Mouse (Mus musculus) MEL-GATA-1-ER (cell line): ENCODE data around the gene Pdx1.

ENCODE experiments used
- DNase-seq: peaks from one replicate; pipeline ENCODE4 v3.0.0-alpha.2; 2012; ENCODE audit warnings: low read depth; ENCODE audit errors: extremely low read depth

The Pdx1 gene

DNA sequence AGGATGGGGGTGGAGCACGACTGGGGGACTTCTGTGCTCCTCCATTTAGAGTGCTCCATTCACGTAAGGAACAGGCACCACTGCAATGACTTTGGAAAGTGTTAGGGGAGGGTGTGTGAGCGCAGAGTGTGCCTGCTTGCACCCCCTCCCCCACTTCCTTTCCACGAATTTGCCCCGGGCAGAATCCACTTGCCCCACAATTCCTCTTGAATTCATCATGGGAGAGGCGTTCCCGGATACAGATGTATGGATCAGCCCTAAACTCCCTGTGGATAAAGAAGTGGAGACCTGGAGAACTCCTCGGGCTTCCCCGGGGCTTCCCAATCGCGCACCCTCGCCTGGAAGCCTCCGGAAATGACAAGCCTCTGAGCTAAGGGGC lies 7.8 kb downstream of the Pdx1 start:
- DNase-seq, result no peak

GRCm38 (mm10) chr5:147284365-147284764 lies 14.6 kb downstream of the Pdx1 start:
- DNase-seq, result no peak

GRCm38 (mm10) chr5:147291764-147292505 lies 22.2 kb downstream of the Pdx1 start:
- DNase-seq, result peak; percentile 63

- no peak for DNase-seq
Measured at GRCm38 (mm10) chr5:147292506-147293120, 22.9 kb downstream of the Pdx1 start.

GRCm38 (mm10) chr5:147293127-147293910 lies 23.6 kb downstream of the Pdx1 start:
- DNase-seq, result peak; percentile 87

DNA sequence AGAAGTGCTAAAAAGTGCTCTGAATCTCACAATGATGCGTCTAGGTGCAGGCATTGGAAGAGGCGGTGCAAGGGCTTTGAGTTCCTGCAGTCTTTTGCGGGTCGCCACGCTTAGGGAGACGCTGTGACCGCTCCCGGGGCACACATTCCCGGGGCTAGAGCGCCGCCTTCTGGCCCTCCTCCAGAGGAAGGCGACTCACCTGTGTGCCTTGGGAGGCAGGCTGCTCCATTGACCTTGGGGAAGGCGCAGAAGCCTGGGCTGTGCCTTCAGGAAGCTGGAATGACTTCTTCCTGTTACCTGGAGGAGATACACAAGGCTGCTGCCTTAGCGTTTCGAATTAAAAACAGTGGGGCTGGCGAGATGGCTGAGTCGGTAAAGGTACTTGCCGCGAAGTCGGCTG lies 24.4 kb downstream of the Pdx1 start:
- DNase-seq, result peak; percentile 39

DNA sequence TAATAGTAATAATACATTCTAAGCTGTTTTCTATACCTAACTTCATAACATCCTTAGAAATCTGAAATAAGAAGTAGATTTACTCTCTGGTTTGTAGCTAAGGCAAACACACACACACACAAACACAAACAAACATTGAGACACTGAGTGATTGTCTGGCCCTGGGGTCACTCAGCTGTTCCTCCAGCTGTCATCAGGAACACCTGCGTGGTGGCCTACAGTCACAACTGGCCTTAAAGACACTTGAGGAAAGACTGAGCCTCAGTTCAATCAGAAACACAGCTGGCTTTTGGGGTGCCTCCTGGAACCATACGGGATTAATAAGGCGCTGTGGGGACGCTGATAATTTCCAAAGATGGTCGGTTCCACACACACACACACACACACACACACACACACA lies 27.5 kb downstream of the Pdx1 start:
- no peak for DNase-seq

GRCm38 (mm10) chr5:147299255-147300000 lies 29.7 kb downstream of the Pdx1 start:
- DNase-seq, result no peak

DNA sequence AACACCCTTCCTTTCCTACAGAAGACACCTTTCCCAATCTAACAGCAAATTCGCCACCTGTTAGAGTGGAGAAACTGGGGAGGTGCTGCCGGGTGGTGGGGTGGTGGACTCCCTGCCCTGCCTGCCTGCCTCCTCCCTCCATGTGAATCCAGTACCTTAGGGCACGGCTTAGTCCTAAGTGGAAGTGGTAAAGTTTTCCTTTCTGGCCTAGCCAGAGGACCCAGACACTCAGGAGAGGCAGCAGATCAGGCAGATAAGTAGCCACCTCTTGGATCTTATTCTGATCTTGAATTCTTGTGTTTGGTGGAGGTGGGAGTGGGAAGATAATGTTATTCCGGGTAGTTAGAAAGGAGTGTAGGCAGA lies 30.2 kb downstream of the Pdx1 start:
- DNase-seq, result no peak

- DNase-seq, result no peak
Measured at GRCm38 (mm10) chr5:147300917-147301780, 31.4 kb downstream of the Pdx1 start.

GRCm38 (mm10) chr5:147301781-147302070 lies 32.0 kb downstream of the Pdx1 start:
- DNase-seq, result no peak

- no peak for DNase-seq
Measured at GRCm38 (mm10) chr5:147302141-147302540, 32.4 kb downstream of the Pdx1 start.

DNA sequence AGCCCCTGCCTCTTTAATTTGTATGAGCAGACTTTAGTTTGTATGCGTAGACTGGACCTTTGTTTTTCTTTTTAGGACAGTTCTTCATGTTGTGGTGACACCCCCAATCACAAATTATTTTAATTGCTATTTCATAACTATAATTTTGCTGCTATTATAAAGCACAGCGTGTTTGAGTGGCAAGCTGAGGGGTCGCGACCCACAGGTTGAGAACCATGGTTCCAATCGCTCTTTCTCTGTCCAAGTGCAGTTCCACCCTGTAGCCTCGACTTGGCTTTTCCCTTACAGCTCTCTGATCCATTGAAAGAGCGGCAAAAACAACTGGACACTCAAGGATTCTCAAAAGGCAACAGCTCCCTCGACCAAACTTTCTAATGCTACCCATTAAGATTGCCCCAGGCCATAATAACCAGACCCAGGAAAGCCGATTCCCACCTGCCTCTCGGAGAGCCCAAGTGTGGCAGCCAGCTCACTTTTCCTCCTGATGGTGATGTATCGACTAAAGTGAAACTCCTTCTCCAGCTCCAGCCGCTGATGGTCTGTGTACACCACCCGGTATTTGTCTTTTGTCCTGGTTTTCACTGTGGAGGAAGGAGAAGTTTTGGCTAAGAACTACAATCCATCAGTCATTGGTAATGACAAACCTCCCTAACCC lies 33.1 kb downstream of the Pdx1 start:
- DNase-seq, result no peak

- no peak for DNase-seq
Measured at GRCm38 (mm10) chr5:147304276-147305155, 34.8 kb downstream of the Pdx1 start.

- no peak for DNase-seq
Measured at GRCm38 (mm10) chr5:147305166-147305565, 35.4 kb downstream of the Pdx1 start.

GRCm38 (mm10) chr5:147305856-147306637 lies 36.3 kb downstream of the Pdx1 start:
- DNase-seq, result no peak

GRCm38 (mm10) chr5:147306638-147307397 lies 37.1 kb downstream of the Pdx1 start, which contains the start of gene Cdx2:
TSS of gene Cdx2 (minus strand) at chr5:147307270.
- DNase-seq, result no peak

DNA sequence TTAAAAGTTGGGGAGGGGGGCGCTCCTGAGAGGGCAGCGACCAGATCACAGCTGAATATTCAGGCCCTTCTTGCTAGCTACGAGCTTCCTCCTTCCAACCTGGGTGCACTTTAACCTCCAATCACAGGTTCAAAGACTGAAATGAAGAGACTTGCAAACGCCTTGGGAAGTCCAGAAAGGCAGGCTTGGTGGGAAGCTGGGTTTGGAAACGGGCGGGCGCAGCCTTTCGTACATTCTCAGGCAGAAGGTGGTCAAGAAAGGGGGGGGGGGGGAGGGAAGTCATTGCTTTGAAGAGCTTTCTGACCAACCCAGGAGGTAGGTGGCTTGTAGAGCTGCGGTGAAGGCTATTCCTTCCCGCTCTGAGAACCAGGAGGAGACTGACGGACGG lies 37.6 kb downstream of the Pdx1 start:
- DNase-seq, result no peak
